Mouse (Mus musculus): ENCODE data around the gene Zfpm1. TPM values are rescaled to one million over a fixed set of nuclear protein-coding genes. Genes with fewer than 3 reads are reported as not detected.

Gene Zfpm1
- 5.8 and 7.3 TPM in 2 replicates for polyA plus RNA-seq (2012; ENCODE audit: insufficient read depth, insufficient read length, missing spikeins)

GRCm38 (mm10) chr8:122282035-122282358 is at the start of gene Zfpm1:
TSS of gene Zfpm1 (plus strand) at chr8:122282141.
- TF ChIP-seq POLR2A (IDR thresholded peaks at IDR 0.05; ENCODE audit: borderline replicate concordance, low read depth, low read length) (no peak), CTCF (IDR thresholded peaks at IDR 0.05; ENCODE audit: low read depth, low read length) (no peak)
- peak within 1 kb of the TSS; percentile 37 for H3K27ac ChIP-seq (ENCODE audit: insufficient read depth, low read depth, low read length)
- H3K4me3 ChIP-seq (ENCODE audit: insufficient read depth, low read length) = peak within 1 kb of the TSS; percentile 68
- peaks cover 14% of the 10 kb centered on the region for H3K4me1 ChIP-seq (ENCODE audit: control insufficient read depth, insufficient read depth, low read length)

DNA sequence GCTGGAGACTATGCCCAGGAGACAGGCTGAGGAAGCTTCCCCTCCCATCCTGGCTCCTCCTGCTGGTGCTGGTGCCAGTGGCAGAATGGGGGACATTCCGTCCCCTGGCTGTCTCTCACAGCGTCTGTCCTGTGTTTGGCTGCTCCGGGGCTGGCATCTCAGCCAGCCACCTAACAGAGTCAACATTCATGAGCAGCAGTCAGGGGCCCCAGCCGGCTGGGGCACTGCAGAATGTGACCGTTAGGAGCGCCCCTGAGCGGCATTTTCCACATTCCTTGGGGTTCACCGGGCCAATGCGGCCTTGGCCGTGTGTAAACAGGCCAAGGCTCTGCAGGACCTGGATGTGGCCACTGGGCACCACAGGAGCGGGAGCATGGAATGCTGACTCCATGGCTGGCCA is 47.9 kb upstream of the Zfpm1 start:
- no peak overlapping the region for H3K4me3 ChIP-seq (ENCODE audit: insufficient read depth, low read length)
- TF ChIP-seq CTCF (IDR thresholded peaks at IDR 0.05; ENCODE audit: low read depth, low read length) = no peak
- no peak for TF ChIP-seq POLR2A (IDR thresholded peaks at IDR 0.05; ENCODE audit: borderline replicate concordance, low read depth, low read length)
- H3K27ac ChIP-seq (ENCODE audit: insufficient read depth, low read depth, low read length) = no peak overlapping the region
- peaks cover 2% of the 10 kb centered on the region; the same call in 1 of the 2 replicates for H3K4me1 ChIP-seq (ENCODE audit: control insufficient read depth, insufficient read depth, low read length)

DNA sequence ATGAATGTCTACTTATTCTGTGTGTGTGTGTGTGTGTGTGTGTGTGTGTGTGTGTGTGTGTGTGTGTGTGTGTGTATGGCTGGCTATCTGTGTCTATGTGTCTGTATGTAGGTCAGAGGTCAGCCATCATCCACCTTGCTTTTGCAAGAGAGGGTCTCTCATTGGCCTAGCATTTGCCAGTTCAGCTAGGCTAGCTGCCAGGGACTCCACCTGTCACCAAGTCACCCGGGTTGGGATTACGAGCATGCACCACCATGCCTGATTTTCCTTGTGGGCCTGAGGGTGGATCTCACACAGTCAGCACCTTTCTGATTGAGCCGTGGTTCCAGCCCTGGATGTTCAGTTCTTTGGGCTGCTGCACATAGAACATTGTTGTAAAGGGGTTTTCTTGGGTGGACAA is 45.4 kb upstream of the Zfpm1 start:
- peaks cover 2% of the 10 kb centered on the region; the same call in 1 of the 2 replicates for H3K4me1 ChIP-seq (ENCODE audit: control insufficient read depth, insufficient read depth, low read length)
- H3K4me3 ChIP-seq (ENCODE audit: insufficient read depth, low read length) = no peak overlapping the region
- TF ChIP-seq CTCF (IDR thresholded peaks at IDR 0.05; ENCODE audit: low read depth, low read length) = no peak
- no peak for TF ChIP-seq POLR2A (IDR thresholded peaks at IDR 0.05; ENCODE audit: borderline replicate concordance, low read depth, low read length)
- H3K27ac ChIP-seq (ENCODE audit: insufficient read depth, low read depth, low read length) = no peak overlapping the region

GRCm38 (mm10) chr8:122238225-122238624 is 43.7 kb upstream of the Zfpm1 start:
- TF ChIP-seq POLR2A (IDR thresholded peaks at IDR 0.05; ENCODE audit: borderline replicate concordance, low read depth, low read length) (no peak), CTCF (IDR thresholded peaks at IDR 0.05; ENCODE audit: low read depth, low read length) (no peak)
- peaks cover 7% of the 10 kb centered on the region for H3K4me1 ChIP-seq (ENCODE audit: control insufficient read depth, insufficient read depth, low read length)
- H3K4me3 ChIP-seq (ENCODE audit: insufficient read depth, low read length) = no peak overlapping the region
- H3K27ac ChIP-seq (ENCODE audit: insufficient read depth, low read depth, low read length) = no peak overlapping the region

- TF ChIP-seq POLR2A (IDR thresholded peaks at IDR 0.05; ENCODE audit: borderline replicate concordance, low read depth, low read length) = no peak
- no peak for TF ChIP-seq CTCF (IDR thresholded peaks at IDR 0.05; ENCODE audit: low read depth, low read length)
- H3K27ac ChIP-seq (ENCODE audit: insufficient read depth, low read depth, low read length) = no peak overlapping the region
- H3K4me1 ChIP-seq (ENCODE audit: control insufficient read depth, insufficient read depth, low read length) = peaks cover 7% of the 10 kb centered on the region
- H3K4me3 ChIP-seq (ENCODE audit: insufficient read depth, low read length) = no peak overlapping the region
Observed at GRCm38 (mm10) chr8:122238731-122239130, 43.2 kb upstream of the Zfpm1 start.

DNA sequence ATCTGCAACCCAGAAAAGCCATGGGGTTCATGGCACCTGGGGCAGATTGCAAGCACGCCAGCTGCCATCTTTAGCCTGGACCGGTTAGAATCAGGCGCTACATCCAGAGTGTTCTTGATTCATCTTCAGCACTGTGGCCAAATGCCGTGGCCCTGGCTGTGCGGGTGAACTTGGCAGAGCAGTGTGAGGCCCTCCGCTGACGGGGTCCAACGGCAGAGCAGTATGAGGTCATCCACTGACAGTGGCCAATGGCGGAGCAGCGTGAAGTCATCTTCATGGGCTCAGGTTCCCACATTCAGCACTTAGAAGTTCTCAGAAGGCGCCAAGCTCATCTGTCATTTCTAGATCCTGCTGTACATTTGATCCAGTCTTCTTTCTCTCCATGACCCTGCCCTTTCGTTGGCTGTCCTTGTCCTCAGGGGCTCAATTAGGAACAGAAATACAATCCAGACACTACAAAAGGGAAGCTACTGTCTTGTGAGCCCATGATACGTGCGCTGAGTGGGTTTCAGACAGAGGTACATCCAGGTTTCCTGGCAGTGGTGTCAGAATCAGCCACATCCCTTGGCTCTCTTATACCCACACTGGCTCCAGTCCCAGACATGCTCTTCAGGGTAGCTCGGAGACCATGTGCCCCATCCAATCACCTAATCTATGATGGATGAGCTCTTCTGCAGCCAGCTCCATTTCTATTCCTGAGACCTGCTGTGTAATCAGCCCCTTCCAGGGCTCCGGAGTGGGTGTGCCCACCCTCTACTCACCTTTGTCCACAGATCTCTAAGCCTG is 41.5 kb upstream of the Zfpm1 start:
- TF ChIP-seq CTCF (IDR thresholded peaks at IDR 0.05; ENCODE audit: low read depth, low read length) = no peak
- TF ChIP-seq POLR2A (IDR thresholded peaks at IDR 0.05; ENCODE audit: borderline replicate concordance, low read depth, low read length) = no peak
- Histone ChIP-seq H3K27ac (ENCODE audit: insufficient read depth, low read depth, low read length) (no peak overlapping the region), H3K4me3 (ENCODE audit: insufficient read depth, low read length) (no peak overlapping the region), H3K4me1 (ENCODE audit: control insufficient read depth, insufficient read depth, low read length) (peaks cover 7% of the 10 kb centered on the region)

GRCm38 (mm10) chr8:122243310-122243709 is 38.6 kb upstream of the Zfpm1 start:
- H3K4me3 ChIP-seq (ENCODE audit: insufficient read depth, low read length) = no peak overlapping the region
- H3K4me1 ChIP-seq (ENCODE audit: control insufficient read depth, insufficient read depth, low read length) = peaks cover 18% of the 10 kb centered on the region
- H3K27ac ChIP-seq (ENCODE audit: insufficient read depth, low read depth, low read length) = no peak overlapping the region
- TF ChIP-seq POLR2A (IDR thresholded peaks at IDR 0.05; ENCODE audit: borderline replicate concordance, low read depth, low read length) = no peak
- TF ChIP-seq CTCF (IDR thresholded peaks at IDR 0.05; ENCODE audit: low read depth, low read length) = no peak

- Histone ChIP-seq H3K4me3 (ENCODE audit: insufficient read depth, low read length) (no peak overlapping the region), H3K4me1 (ENCODE audit: control insufficient read depth, insufficient read depth, low read length) (peaks cover 18% of the 10 kb centered on the region), H3K27ac (ENCODE audit: insufficient read depth, low read depth, low read length) (no peak overlapping the region)
- TF ChIP-seq POLR2A (IDR thresholded peaks at IDR 0.05; ENCODE audit: borderline replicate concordance, low read depth, low read length) (no peak), CTCF (IDR thresholded peaks at IDR 0.05; ENCODE audit: low read depth, low read length) (no peak)
Observed at GRCm38 (mm10) chr8:122245161-122245560, 36.8 kb upstream of the Zfpm1 start.

GRCm38 (mm10) chr8:122246257-122247211 is 35.4 kb upstream of the Zfpm1 start:
- TF ChIP-seq POLR2A (IDR thresholded peaks at IDR 0.05; ENCODE audit: borderline replicate concordance, low read depth, low read length) (no peak), CTCF (IDR thresholded peaks at IDR 0.05; ENCODE audit: low read depth, low read length) (no peak)
- no peak overlapping the region for H3K27ac ChIP-seq (ENCODE audit: insufficient read depth, low read depth, low read length)
- peaks cover 18% of the 10 kb centered on the region for H3K4me1 ChIP-seq (ENCODE audit: control insufficient read depth, insufficient read depth, low read length)
- H3K4me3 ChIP-seq (ENCODE audit: insufficient read depth, low read length) = no peak overlapping the region

Data from bone marrow macrophage, adult 2 months (primary cell).